Mouse (Mus musculus) heart, postnatal 0 days (tissue): ENCODE measurements at regions not wholly inside any gene's neighbourhood (a gene's known extent, or its start where the extent isn't known, plus 50 kb on each side); places are given as distances from the start of the nearest gene placed in this dataset.

Source experiments
- CTCF ChIP-seq: IDR thresholded peaks from 2 replicates; pipeline ENCODE4 v1.5.1; 2016; ENCODE audit warnings: antibody characterized with exemption, control low read depth, low read depth
- EP300 ChIP-seq: IDR thresholded peaks from 2 replicates; pipeline ENCODE4 v1.6.1; 2016; ENCODE audit warnings: antibody characterized with exemption, low read depth

DNA sequence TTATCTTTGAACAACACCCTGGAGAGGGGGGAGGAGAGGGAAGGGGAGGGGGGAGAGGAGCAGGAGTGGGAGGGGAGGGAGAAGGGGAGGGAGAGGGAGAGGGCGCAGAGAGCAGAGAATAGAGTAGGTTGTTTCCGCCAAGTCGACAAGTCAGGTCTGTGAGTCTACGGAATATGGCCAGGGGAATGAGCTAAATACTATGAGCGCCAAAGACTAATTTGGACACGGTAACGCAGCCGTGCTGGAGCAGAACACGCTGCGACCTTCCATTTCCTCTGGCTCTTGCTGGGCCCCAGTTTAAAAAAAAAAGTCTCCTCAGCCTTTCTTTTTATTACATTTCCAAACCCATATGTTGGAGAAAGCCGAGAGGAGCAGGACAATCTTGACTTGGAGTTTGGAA lies 71.7 kb upstream of the Unc93a2 start:
- TF ChIP-seq CTCF: no peak
- no peak for TF ChIP-seq EP300
